Mouse (Mus musculus): ENCODE data around the gene Gm49320.

Gene Gm49320

DNA sequence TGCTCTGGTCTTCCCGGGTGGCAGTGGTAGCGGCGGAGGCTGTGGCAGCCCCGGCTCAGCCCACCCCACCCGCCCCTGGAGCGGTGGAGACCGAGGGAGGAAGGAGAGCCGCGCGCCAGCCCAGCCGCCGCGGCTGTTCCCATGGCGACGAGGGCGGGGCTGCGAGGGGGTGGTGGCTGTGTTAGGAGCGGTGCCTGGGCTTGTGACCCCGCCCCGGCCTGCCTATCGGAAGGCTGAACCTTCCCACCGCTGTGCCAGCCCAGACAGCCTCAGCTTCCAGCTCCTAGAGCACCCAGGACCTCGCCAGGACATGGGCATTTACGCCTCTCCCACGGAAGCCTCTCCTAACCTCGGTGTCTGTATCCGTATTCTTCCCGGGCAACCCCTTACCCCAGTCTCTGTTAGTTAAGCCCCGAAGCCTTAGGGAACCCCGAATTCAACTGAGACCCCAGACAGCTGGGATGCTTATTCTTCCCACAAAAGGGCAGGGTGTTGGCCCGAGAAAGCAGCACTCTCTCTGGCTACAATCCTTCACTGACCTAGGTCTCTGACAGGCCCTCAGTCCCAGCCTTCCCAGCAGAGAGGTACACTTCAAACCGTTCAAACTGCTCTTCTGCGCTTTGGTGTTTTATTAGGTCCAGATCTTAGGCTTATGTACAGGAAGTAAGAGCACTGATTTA, 20.6 kb downstream of the Gm49320 start, which contains the start of gene Ctxn1:
TSS of gene Ctxn1 (minus strand) at position 150 of the 680 bp plus-strand sequence.
- peak; percentile 92 for DNase-seq (ENCODE audit: low spot score)

- no peak for DNase-seq (ENCODE audit: low spot score)
Observed at GRCm38 (mm10) chr8:4259805-4260170, 21.1 kb downstream of the Gm49320 start.

DNA sequence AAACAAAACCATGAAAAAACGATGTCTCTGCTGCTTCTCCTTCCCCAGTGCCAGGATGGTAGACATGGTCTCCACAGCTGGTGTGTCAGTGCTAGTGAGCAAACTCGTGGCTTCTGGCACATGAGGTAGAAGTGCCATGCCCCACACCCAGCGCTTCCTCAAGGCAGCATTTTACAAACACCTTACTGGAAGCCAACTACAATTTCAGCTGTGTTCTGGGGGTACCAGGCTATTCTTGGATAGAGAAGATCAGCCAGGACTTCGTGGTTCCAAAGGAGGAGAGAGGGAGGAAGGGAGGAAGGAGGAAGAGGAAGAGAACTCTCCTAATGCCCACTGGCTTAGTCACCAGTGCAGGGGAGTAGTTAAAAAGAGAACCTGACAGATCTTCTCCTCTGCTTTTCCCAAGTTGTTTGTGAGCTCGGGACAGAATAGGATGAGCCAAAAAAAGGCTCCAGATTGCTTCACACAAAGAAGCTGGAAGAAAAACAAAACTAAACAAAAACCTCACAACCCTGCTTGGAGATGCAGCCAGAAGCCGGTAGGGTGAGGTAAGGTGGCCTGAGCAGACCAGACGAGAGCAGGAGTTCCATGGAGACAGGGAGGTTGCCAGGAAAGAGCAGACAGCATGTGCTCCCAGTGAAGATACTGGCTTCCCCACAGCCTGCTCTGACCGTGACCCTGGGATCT, 24.6 kb downstream of the Gm49320 start:
- DNase-seq (ENCODE audit: low spot score): no peak

DNA sequence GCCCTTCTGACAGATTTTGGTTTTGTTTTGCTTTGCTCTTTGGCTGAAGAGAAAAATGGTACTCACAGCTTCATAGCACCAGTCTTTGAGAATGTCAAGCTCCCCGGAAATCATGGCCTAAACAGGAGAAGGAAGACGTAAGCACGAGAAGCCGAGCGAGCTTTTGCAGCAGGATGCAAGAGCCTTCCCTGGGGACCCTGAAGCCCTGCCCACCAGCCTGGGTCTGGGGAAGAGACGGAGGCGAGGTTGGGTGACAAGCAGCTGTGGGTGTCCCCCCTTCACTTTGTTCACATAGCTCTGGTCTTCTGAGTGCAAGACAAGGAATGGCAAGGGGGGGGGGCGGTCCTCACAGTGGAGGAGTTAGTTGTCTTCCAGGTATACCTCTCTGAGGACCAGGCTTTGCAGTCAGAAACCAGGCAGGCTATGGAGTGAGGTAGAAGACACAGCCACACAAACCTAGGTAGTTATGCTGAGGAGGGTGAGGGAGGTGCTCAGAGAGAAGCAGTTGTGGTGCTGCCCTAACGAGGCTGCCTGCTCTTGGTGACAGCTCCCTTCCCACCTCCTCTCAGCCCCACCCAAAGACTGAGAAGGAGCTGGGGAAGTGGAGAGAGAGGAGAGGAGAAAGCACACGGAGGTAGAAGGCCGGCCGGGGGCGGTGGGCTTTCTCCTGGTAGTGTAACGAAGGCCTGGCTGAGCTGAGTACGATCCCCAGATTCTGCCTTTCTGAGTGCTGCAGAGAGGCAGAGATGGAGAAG, 26.7 kb downstream of the Gm49320 start:
- DNase-seq (ENCODE audit: low spot score): no peak

DNA sequence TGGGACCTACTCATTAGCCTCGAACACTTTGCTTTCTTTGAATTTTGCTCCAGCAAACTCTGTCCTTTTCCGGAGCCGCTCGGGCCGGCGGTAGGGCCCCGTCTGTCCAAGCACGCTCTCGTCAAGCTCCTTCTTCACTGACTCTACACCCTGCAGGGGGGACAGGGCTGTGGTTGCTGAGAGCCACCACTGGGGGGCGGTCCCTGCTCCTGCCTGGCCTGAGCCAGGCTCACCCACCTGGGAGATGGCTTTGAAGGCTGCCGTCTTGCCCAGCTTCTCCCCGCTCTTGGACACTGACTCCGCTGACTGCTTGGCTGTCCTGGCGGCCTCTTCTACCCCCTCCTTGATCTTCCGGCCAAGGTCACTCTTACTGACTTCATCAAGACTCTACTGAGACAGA, 29.0 kb downstream of the Gm49320 start:
- no peak for DNase-seq (ENCODE audit: low spot score)

- no peak for DNase-seq (ENCODE audit: low spot score)
Observed at GRCm38 (mm10) chr8:4269609-4270008, 30.9 kb downstream of the Gm49320 start.

GRCm38 (mm10) chr8:4275275-4276110, 36.8 kb downstream of the Gm49320 start, which contains the start of gene Timm44:
Gene Timm44 (minus strand): TSS chr8:4275913.
- DNase-seq (ENCODE audit: low spot score): peak; percentile 86

DNA sequence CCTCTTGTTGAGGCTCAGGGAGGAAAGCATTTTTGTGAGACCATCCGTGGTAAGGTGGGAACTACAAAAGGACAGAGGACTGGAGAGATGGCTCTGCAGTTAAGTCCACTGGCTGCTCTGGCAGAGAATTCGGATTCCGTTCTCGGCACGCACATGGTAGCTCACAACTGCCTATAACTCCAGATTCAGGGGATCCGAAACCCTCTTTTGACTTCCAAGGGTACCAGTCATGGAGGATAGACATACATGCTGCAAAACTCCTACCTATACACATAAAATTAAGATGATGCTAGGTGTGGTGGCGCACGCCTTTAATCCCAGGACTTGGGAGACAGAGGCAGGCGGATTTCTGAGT, 37.4 kb downstream of the Gm49320 start:
- no peak for DNase-seq (ENCODE audit: low spot score)

DNA sequence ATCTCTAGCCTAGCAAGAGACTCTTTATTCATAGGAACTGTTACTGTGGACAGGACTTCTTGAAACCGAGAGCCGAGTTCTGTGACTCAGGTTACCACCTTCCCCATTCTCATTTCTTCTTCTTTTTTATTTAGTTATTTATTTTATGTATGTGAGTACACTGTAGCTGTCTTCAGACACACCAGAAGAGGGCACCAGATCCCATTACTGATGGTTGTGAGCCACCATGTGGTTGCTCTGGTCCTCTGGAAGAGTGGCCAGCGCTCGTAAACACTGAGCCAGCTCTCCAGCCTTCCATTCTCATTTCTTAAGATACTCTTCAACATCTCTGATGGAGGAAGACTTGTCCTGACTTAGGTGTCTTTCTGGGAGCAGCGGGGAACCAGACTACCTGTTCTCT, 54.1 kb downstream of the Gm49320 start:
- no peak for DNase-seq (ENCODE audit: low spot score)

DNA sequence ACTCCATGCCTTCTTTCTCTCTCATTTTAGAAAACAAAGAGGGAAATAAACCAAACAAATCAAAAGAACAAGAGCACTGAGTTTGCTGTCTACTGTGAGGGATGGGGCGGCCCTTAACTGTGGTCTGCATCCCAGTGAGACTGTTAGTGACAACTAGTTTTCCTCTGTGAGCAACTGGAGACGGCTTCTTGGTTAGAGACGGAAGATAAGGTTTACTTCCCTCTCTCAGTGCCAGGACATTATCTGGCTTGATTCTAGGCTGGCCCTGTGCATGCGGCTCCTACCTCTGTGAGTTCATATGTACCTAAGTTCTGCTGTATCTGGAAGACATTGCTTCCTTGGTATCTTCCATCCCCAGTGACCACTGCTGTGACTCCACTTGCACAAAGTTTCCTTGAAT, 59.2 kb downstream of the Gm49320 start:
- no peak for DNase-seq (ENCODE audit: low spot score)
